Mouse (Mus musculus) right cerebral cortex, postnatal 4 days (tissue): Measurements from ENCODE around the gene Sez6l.
A peak's percentile ranks its signal among the peaks of the same experiment; 100 is the strongest.

ENCODE experiments used
- DNase-seq: peaks from one replicate; pipeline ENCODE4 v3.0.0-alpha.2; 2022

The Sez6l gene

DNA sequence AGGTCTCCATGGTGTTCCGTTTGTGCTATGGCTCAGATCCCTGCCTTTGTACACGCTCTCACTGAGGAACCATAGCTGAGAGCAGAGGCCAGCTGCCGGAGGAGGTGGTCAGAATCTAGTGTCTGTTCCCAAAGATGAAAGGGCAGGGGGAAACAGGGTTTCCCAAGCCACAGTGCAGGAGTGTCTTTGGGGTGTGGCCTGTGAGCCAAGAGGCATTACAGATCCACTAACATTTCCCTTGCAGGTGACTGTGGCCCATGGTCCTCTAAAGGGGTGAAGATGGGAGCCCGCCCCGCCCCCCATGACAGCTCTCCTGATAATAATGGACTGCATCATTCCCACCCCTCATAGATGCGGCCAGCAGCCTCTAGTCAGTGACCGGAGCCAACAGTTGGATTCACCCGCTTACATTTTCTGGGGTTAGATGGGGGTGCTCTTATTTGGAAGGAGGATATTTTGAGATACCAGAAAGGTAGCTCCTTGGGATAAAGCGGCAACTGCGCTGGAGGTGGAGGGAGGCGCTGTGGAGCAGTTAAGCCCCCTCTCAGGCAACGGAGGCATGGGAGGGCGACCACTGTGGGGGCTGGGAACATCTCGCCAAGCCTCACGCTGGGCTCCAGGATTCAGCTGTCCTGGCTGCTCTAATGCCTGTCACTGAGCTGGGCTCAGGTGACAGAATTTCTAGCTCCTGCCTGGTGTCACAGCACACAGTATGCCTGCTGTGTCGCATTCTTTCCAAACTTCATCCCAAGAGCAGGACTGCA is 43.5 kb downstream of the Sez6l start:
- no peak for DNase-seq

DNA sequence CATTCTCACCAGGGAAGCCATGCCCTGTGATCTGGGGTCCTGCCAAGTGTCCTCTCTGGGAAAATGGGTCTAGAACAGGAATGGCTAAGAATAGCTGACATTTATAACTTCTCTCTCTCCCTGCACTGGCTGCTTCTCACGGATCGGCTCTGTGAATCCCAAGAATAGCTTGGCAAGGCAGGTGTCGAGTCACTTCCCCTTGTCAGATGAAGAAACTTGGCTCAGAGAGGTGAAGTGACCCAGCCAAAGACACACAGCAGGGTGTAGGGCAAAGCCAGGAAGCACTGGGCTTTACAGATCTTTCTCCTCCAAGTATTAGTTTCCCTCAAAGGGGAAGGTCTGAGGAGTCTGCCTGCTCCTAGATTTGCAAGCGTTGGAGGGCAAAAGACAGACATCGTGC is 44.1 kb downstream of the Sez6l start:
- no peak for DNase-seq

DNA sequence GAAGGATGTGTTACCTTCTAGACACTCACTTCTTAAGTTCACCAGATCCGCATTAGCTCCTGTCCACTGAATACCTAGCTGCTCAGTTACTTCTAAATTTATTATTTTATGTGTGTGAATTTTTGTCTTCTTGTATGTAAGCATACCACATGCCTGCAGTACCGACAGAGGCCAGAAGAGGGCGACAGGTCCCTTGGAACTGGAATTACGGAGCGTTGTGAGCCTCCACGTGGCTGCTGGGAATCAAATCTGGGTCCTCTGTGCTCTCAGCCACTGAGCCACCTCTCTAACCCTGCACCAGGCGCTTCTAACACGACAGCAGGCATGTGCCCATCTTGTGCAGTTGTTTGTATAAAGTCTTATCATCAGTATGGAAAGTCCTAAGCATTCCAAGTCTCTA is 44.8 kb downstream of the Sez6l start:
- DNase-seq: no peak

DNA sequence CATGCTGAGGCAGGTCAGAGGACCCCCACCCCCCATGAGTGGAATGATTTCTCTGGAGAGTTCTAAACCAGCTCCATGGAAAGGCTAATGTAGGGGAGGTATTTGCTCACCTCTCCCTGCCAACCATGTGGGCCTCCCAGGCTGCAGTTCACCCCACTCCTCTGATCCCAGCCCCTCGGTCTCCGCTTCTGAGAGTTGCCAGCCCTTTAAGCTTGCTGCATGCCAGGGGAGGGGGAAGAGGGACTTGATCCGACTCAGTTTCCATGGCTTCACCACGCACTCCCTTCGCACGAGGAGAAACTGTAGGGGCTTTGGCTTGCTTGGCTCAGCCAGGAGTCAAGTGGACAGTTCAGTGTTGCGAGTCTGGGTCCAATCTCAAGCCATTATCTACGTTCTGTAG is 45.9 kb downstream of the Sez6l start:
- no peak for DNase-seq

DNA sequence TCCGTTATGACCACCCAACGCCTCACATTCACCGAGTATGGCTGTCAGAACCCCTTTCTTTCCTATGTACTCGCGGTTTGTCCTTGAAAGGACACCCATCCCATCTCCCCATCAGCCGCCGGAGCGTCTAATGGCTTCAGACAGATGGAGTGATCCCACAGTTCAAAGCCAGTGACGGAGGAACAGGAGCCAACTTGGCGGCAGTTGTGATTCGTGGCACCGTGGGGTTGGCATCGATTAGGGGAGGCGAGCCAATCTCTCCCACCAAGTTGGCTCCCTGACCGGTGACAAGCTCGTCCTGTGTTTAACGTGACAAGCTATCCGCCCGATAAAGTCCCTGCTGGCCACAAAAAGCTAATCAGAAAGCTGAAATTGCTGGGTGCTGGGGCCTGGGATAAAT is 50.0 kb downstream of the Sez6l start:
- DNase-seq: peak; percentile 49

DNA sequence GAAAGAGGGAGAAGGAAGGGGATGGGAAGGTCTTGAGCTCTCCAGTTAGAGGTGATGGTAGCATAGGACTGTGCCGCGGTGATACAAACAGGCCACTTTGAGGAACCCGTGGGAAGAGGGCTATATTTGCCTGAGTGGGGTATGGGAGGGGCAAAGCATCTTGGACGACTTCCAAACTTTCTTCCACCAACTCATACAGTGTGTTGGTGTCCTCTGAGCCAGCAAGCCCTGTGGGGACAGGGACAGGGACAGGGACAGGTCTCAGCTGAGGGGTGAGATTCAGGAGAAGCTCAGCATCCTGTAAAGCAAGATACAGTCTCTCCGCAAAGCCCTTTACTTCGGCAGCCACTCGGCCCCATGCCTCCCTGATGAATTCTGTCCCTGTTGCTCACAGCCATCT is 50.5 kb downstream of the Sez6l start:
- no peak for DNase-seq

DNA sequence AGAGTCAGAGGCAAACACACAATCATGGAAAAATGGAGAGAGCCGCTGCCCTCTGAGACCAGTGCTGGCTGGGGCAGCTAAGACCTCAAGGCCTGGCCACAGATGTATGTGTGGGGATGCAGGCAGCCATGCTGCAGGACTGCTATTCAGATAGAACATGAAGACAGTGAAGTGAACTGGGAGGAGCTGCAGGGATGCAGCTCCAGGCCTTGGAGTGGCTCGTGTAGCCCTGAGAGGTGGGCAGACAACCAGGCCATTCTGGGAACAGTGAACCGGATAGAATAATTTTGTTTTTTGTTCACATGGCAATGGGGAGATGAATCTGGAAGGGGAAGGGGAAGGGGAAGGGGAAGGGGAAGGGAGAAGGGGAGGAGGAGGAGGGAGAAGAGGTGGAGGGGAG is 51.0 kb downstream of the Sez6l start:
- DNase-seq: no peak

DNA sequence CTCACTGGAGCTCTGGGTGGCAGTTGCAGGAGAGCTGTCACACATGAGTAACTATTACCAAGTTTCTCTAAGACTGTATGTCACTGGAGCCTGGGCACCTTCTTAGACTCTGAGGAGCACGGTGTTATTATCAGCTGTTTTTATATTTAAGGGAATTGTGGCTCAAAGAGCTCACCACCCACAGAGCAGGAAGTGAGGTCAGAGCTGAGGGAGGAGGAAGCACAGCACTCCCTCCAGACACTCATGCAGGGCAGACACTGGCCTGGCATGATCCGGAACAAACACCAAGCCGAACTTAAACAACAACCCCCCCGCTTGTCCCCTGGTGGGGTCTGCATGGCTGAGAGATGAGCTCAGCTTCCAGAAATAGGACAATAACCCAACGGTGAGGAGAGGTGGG is 51.7 kb downstream of the Sez6l start:
- DNase-seq: no peak

DNA sequence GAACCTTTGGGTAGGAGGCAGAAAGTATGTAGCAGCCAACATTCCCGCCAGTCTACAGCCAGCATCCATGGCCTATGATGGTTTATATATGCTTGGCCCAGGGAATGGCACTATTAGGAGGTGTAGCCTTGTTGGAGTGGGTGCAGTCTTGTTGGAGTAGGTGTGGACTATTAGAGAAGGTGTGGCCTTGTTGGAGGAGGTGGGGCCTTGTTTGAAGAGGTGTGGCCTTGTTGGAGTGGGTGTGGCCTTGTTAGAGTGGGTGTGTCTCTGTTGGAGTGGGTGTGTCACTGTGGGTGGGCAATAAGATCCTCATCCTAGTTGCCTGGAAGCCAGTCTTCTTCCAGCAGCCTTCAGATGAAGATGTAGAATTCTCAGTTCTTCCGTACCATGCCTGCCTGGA is 53.2 kb downstream of the Sez6l start:
- no peak for DNase-seq

DNA sequence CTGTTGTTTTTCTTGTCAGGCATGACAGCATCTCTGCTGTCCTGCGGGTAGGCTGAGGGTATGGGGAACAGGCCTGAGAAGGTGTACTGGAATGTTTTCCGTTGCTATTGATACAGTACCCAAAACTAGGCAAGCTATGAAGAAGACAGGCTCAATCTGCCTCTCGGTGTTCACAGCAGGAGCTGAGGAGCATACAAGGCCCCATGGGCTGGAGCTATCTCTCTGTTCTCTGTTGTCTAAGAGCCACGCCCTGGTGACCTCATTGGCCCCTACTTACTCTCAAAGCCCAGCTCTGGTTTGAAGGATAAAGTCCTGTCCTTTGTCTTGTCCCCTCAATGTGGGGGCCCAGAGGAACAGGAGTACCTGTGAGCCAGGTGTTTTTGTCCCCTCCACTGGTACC is 53.7 kb downstream of the Sez6l start:
- no peak for DNase-seq

DNA sequence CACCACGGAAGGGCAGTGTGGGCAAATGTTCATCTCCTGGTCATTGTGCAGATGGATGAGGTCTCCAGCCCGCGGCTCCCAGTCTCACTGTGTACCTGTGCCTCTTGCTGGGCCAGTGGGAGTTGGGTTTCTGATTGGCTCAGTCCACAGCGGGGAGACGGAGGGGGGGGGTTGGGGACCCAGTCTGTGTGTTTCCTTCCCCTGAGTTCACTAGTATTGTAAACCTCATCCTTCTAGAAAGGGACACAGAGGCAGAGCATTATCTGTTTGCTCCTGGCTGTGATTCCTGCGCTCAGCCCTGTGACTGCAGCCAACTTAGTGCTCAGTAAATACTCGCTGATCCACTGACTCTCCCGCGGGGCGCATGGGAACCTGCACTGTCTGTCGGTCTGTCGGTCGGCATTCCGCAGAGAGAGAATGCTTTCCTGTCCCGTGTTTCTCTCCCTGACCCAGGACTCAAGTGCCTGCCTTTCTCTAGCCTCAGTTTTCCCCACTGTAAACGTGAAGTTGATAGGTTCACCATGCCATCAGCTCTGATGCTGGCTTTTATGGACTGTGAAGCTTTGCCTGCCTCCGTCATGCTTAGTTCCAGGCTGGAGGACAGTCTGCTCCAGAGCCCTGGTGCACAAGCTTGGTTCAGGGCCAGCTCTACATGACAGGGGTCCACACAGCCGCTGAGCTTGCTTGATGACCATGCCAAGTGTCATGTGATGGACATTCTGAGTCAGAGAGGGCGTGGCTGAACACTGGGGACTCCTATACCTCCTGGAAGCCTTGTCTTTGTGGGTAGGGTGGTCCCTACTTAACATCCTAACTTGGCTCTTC is 55.1 kb downstream of the Sez6l start:
- DNase-seq: no peak

DNA sequence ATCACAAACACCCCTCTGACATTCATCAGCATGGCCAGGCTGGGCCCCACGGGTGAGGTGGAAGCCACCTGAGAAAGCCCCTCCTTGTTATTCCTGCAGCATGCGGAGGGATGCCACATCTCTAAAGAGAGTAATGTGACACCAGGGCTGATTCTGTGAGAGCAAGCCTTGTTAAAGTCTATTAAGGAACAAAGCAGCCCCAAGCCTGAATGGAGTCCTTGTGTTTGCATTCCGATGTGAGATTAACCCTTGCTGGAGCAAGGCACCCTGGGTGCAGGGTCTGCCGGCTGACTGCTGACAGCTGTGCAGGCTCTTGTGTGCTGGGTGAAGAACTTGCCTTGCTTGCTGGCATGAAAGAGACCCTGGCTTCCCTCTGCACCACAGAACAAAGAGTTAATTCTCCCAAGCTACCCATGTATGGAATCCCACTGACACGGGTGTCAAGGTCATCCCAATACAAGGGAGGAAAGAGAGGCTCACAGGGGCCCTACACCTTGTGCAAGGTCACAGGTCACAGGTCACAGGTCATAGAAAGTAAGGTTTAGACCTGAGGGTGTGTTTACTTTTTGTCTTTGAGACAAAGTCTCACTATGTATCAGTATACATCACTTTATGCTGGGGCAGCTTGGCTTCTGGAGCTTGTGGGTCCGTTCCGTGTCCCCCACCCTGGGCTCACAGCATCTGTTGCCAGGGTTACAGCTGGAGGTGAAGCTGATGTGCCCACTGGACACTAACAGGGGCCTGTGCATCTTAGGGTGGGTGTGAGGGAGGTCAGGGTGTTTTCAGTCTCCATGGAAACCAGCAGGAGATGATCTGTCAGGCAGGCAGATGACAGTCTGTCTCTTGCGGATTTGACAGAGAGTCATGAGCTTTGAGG is 55.9 kb downstream of the Sez6l start:
- DNase-seq: no peak

DNA sequence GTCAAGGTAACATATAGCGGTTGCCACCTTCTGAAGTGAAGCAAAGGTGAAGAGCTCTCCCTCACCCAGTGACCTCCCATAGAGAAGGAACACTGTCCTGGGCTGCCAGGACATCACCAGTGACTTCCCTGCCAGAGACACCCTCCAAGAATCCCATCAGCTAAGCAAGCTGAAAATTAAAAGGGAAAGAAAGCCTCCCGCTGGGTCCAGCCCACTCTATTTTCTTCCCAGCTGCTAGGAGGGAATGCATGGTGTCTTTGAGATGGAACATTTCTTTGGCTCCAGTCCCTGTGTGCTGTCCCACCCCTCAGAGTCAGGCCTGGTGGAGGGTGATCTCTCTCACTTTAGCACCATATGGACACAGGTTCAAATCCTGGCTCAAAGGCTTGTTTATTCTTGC is 58.2 kb downstream of the Sez6l start:
- no peak for DNase-seq

DNA sequence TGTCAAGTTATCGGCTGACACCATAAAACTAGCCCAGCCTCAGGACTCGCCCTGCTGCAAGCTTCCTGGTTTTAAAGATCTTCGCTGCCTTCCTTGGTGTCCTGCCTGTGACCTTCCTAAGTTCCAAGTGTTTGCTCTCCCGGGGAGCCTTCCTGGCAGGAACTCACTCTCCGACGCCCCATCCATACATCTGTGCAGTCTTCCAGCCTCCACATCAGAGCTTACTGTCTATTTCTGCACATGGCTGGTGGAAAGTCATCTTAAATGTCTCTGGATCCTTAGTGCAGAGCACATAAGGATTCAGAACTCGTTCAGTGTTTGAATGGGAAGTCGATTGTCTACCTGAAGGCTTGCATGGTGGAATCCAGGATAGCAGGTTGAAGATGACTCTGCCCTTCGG is 59.5 kb downstream of the Sez6l start:
- DNase-seq: no peak

DNA sequence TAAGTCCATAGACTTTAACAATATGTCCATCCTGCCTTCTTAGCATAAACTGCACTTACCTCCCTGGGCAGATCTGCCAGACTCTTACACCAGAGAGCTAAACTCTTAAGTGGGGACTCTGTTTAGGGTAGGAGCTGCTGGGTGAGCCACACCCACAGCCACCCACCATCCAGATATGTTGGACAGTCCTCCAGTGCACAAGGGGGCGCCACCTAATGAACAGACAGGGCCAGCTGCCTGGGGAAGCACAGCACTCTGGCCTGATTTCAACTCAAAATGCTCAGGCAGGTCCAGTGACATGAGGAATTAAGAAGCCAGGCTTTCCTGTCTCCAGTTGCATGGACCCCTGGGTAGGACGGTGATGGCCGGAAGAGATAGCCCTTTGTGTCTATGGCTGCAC is 60.5 kb downstream of the Sez6l start:
- no peak for DNase-seq

DNA sequence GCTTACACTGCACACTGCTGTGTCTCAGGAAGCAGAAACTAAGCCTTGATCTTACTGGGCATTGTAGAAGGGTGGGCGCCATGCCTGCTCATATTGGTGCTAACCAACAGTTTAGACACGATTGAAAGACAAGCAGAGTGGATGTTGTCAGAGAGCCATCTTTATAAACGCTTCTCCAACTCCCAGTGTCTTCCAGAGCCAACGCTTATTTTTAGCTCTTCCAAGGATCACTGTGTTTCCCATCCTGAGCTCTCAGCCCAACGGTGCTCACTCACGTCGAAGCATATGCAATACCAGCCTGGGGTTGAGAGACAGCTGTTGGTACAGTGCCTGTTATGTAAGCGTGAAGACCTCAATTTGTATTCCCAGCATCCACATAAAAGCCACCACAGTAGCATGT is 66.6 kb downstream of the Sez6l start:
- DNase-seq: no peak

DNA sequence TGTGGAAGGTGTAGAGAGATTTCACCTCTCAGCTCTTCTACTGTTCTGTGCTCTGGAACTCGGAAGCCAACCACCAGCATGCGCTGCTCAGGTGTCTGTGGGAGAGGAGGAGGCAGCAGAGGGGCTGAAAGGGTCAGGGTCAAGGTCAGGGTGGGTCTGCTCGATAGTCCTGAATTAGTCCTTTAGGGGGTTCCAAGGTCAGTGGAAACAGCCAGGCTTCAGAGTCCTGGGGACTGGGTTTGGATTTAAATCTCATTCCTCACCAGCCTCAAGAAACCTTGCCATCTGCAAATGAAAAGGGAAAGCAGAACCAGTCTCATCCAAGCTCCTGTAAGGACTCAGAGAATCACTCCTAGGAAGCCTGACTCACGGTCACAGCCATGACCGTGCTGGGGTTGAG is 67.1 kb downstream of the Sez6l start:
- no peak for DNase-seq

DNA sequence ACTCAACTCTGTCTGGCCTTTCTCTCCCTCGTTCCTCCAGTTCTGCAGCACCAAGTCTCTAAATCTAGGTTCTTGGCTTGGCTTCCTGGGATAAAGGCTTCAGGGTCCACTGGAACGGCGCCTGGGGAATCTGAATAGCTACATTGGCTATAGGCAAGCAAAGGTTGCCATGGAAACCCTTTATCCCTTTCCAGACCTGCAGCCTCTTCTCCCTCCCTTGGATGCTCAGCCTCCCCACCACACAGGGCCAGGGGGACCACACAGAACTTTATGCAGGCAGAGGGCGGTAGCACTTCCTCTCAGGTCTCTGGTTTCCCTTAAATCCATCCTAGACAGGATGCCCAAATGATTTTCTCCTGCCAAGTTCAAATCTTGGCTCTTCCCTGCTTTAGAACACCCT is 71.4 kb downstream of the Sez6l start:
- DNase-seq: peak; percentile 76

DNA sequence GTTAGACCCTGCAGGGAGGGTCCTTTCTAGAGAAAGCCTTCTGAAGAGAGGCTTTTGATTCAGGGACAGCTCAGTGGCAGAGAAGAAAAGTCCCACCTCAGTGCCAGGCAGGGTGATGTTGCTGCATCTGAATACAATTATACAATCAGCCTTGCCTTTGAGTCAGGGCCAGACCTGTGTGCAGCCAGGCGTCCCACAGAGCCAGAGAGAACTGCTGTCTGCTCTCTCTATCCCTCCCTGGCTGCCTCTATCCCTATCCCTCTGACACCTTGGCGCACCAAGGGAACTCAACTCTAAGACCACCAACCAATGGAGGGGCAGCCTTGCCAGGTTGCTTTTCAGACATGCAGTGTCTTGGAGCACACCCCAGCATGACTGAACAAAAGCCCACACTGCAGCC is 75.6 kb downstream of the Sez6l start:
- no peak for DNase-seq

DNA sequence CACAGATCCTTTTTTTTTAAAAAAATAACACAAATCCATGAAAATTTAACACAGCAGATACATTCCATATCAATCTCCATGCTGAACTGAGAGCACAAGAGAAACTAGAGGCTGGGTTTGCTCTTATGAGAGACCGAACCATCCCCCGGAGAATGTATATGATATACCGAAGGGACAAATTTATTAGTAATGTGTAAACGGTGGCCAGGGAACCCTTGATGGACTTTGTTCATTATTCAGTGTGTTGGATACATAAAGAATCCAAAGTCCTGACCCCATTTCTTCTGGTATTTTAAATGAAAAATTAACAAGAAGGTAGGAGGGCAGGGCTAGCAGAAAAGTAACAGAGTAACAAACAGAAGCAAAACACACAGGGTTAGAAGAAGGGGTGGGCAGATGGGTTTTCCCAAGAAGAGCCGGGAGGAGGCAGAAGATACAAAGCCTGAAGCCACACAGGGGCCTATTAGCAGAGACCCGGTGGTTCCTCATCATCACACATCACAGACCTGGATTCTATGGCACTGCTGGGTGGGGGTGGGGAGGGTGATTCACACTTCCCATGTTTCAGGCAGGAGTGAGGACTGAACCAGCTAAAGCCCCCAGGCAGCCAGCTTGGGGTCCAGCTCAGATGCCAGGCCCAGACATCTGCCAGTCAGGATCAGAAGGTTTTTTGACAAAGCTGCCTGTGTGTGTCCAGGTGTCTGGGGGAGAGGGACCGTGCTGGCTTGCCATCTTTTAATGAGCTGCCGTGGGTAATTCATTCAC is 76.9 kb downstream of the Sez6l start:
- DNase-seq: no peak

DNA sequence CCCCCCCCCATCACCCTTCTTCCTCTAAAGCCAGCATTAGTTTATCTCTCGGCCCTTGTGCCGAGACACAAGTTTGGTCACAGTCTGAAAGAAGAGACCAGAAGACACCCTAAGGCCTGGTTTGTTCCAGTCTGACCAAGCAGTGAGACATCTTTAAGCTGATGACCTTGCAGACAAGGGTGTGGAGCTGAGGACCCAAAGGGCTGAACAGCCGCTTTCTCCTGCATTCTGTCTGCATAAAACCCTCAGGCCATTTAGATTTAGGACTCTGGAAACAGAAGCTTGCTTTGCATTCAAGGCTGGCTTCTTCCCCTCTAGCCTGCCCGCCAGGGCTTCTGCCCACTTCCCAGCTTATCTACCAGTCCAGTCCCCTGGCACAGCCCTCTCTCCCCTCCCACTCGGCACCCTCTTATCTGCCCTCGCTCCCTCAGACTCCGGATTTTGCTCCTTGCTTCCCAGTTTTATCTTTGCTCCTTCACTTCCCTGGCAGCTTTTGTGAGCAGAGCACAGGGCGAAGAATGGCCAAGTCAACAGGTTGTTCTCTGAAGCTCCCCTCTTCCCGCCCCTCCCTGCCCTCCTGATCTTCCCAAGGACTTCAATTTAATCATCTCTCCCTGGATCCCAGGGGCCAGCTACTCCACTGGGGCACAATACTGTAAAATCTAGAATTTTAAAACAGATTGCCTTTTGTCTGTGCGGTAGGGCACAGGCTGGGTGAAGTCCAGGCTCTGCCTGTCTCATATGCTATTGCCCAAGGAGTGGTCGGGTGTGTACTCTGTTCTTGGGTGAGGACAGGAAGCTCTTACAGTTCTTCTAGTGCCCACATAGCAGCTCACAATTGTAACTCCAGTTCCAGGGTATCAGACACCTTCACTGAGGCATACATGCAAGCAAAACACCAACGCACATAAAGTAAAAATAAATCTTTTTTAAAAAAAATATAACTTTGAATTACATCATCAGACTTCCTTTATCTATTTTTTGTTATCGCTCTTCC is 77.8 kb downstream of the Sez6l start:
- DNase-seq: no peak
